Mouse (Mus musculus): ENCODE results near the gene Eloa.

The Eloa gene

GRCm38 (mm10) chr4:136030968-136031909 is 9.7 kb upstream of the Eloa start:
- peak; percentile 49 for DNase-seq (ENCODE audit: inconsistent ontology term)

- DNase-seq (ENCODE audit: inconsistent ontology term), result no peak
Measured at GRCm38 (mm10) chr4:136028689-136029088, 7.1 kb upstream of the Eloa start.

GRCm38 (mm10) chr4:136028132-136028564 is 6.6 kb upstream of the Eloa start:
- peak; percentile 22 for DNase-seq (ENCODE audit: inconsistent ontology term)

GRCm38 (mm10) chr4:136027416-136028131 is 6.0 kb upstream of the Eloa start:
- DNase-seq (ENCODE audit: inconsistent ontology term), result no peak

GRCm38 (mm10) chr4:136025350-136025749 is 3.8 kb upstream of the Eloa start:
- DNase-seq (ENCODE audit: inconsistent ontology term), result no peak

- no peak for DNase-seq (ENCODE audit: inconsistent ontology term)
Measured at GRCm38 (mm10) chr4:136022924-136023323, 1.4 kb upstream of the Eloa start.

- peak; percentile 31 for DNase-seq (ENCODE audit: inconsistent ontology term)
Measured at GRCm38 (mm10) chr4:136020743-136021548, 617 bp downstream of the Eloa start.

- no peak for DNase-seq (ENCODE audit: inconsistent ontology term)
Measured at GRCm38 (mm10) chr4:136016059-136016602, 5.4 kb downstream of the Eloa start.

GRCm38 (mm10) chr4:136010586-136010985 is 11.0 kb downstream of the Eloa start:
- DNase-seq (ENCODE audit: inconsistent ontology term), result no peak

GRCm38 (mm10) chr4:136008782-136009447 is 12.6 kb downstream of the Eloa start:
- DNase-seq (ENCODE audit: inconsistent ontology term), result no peak

- DNase-seq (ENCODE audit: inconsistent ontology term), result no peak
Measured at GRCm38 (mm10) chr4:136006821-136007220, 14.7 kb downstream of the Eloa start.

- DNase-seq (ENCODE audit: inconsistent ontology term), result no peak
Measured at GRCm38 (mm10) chr4:136004921-136005320, 16.6 kb downstream of the Eloa start.

GRCm38 (mm10) chr4:136004107-136004675 is 17.4 kb downstream of the Eloa start:
- DNase-seq (ENCODE audit: inconsistent ontology term), result no peak

- DNase-seq (ENCODE audit: inconsistent ontology term), result no peak
Measured at GRCm38 (mm10) chr4:135995118-135995517, 26.4 kb downstream of the Eloa start.

- no peak for DNase-seq (ENCODE audit: inconsistent ontology term)
Measured at GRCm38 (mm10) chr4:135993941-135994340, 27.6 kb downstream of the Eloa start.

GRCm38 (mm10) chr4:135987714-135988113 is 33.8 kb downstream of the Eloa start:
- no peak for DNase-seq (ENCODE audit: inconsistent ontology term)

GRCm38 (mm10) chr4:135986943-135987710 is 34.4 kb downstream of the Eloa start, which contains the start of gene Pithd1:
Pithd1 (minus strand) TSS chr4:135987264.
- DNase-seq (ENCODE audit: inconsistent ontology term), result peak; percentile 93

- no peak for DNase-seq (ENCODE audit: inconsistent ontology term)
Measured at GRCm38 (mm10) chr4:135986301-135986942, 35.1 kb downstream of the Eloa start.

GRCm38 (mm10) chr4:135985769-135986168 is 35.8 kb downstream of the Eloa start:
- no peak for DNase-seq (ENCODE audit: inconsistent ontology term)
